ENCODE assay signal across 8 mouse cellular contexts in the genomic region with DNA sequence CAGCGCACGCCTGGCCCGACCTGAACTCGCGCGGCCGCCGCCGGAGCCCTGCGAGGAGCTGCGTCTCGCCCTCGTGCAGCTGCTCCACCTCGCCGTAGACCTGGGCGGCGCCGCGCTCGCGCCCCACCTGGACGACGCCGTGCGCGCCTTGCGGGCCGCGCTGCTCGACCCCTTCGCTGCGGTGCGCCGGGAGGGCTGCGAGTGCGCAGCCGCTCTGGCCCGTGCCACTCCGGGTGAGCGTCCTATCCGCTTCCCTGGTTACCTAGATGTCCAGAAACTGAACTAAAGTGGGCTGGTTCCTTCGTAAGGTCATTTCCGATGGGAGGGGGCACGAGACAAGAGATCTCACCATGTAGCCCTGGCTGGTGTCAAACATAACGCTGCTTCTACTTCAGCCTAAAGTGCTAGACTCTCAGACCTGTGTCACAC. TPM values are rescaled to one million over a fixed set of nuclear protein-coding genes. Genes with fewer than 3 reads are reported as not detected.
A peak's percentile ranks its signal among the peaks of the same experiment; 100 is the strongest.
DNase-seq lines count a peak whose midpoint lies in the region; ATAC-seq lines count a peak whose summit lies in the region.

No protein-coding gene starts in this region.

- peak overlapping the region; percentile 71 for H3K27ac ChIP-seq in neural tube, embryonic 13.5 days (replicated peaks)

- peaks cover 29% of the 10 kb centered on the region for H3K36me3 ChIP-seq in neural tube, embryonic 13.5 days

- no peaks in the 10 kb centered on the region for H3K27me3 ChIP-seq in neural tube, embryonic 13.5 days

- peak overlapping the region; percentile 96 for H3K4me2 ChIP-seq in neural tube, embryonic 13.5 days

- peak overlapping the region; percentile 92 for H3K4me3 ChIP-seq in neural tube, embryonic 13.5 days

- DNase-seq in adrenal gland, postnatal 25 days, result peak; percentile 22
- DNase-seq in adrenal gland, adult 2 months, result no peak
- DNase-seq in B cell, adult 2 months, result peak; percentile 19 to 43
- DNase-seq in cerebellum, adult 9-11 months, result peak; percentile 59
- DNase-seq in heart, postnatal 4 days, result peak; percentile 25
- DNase-seq in liver, result peak; percentile 62
- DNase-seq in thymus, postnatal 4 days, result peak; percentile 71

- peak overlapping the region; percentile 89 for H3K9ac ChIP-seq in neural tube, embryonic 13.5 days

- no peaks in the 10 kb centered on the region for H3K9me3 ChIP-seq in neural tube, embryonic 13.5 days

- H3K4me1 ChIP-seq in neural tube, embryonic 13.5 days (replicated peaks), result peaks cover 22% of the 10 kb centered on the region

- WGBS in neural tube, embryonic 13.5 days, result under 1% methylated on average over 45 of the region's 45 CpGs

- ATAC-seq in neural tube, embryonic 13.5 days (ENCODE audit: low read depth), result no peak; the same call in 1 of the 2 replicates

RNA-seq across cellular contexts. Expression of gene Dnaaf5, which starts 0.6 kb away (rescaled TPM):
- total RNA-seq in adrenal gland, postnatal 25 days (2021), result 20.7 and 25.3 TPM in 2 replicates
- 10 to 100 TPM; 20.1 to 24.2 TPM for total RNA-seq in adrenal gland, adult 2 months (2021)
- polyA plus RNA-seq in adrenal gland, adult 2 months (2012; rRNA removed), result 46.2 and 48.9 TPM in 2 replicates
- total RNA-seq in heart, postnatal 4 days (2021), result 10 to 100 TPM; 19.1 to 19.5 TPM
- 4.6 and 4.8 TPM in 2 replicates for polyA plus RNA-seq in neural tube, embryonic 13.5 days (2015; fragmentation: Nextera tagmentation; extraction: Ambion mirVana)

RNA-seq across cellular contexts. Expression of gene Prkar1b, which starts 0.8 kb away (rescaled TPM):
- 20.9 and 28.5 TPM in 2 replicates for total RNA-seq in adrenal gland, postnatal 25 days (2021)
- 10 to 100 TPM; 32.5 to 56.3 TPM for total RNA-seq in adrenal gland, adult 2 months (2021)
- polyA plus RNA-seq in adrenal gland, adult 2 months (2012; rRNA removed), result 31.8 and 34.3 TPM in 2 replicates
- 1 to 10 TPM; 2.3 to 2.8 TPM for total RNA-seq in heart, postnatal 4 days (2021)
- polyA plus RNA-seq in neural tube, embryonic 13.5 days (2015; fragmentation: Nextera tagmentation; extraction: Ambion mirVana), result 183 and 196 TPM in 2 replicates

RNA-seq across cellular contexts. Expression of gene Sun1, which starts 49.8 kb away (rescaled TPM):
- total RNA-seq in adrenal gland, postnatal 25 days (2021), result 87.9 and 109 TPM in 2 replicates
- total RNA-seq in adrenal gland, adult 2 months (2021), result 10 to 100 TPM; 74.4 to 93.7 TPM
- 44.5 and 61.5 TPM in 2 replicates for polyA plus RNA-seq in adrenal gland, adult 2 months (2012; rRNA removed)
- total RNA-seq in heart, postnatal 4 days (2021), result 10 to 100 TPM; 40.7 to 43.0 TPM
- polyA plus RNA-seq in neural tube, embryonic 13.5 days (2015; fragmentation: Nextera tagmentation; extraction: Ambion mirVana), result 40.4 and 42.1 TPM in 2 replicates
